Mouse (Mus musculus) midbrain, embryonic 13.5 days (tissue): ENCODE measurements around the gene Syt8. TPM values are rescaled to one million over a fixed set of nuclear protein-coding genes. Genes with fewer than 3 reads are reported as not detected.
"Not testable (repeated sequence)": the region's sequence is repeated elsewhere in the genome, so short reads cannot be mapped to it uniquely, and the experiment has no call there.

Experiments used
- ATAC-seq: fragments of 200-750 bp; cut with Nextera tagmentation; 2 replicates; pipeline ENCODE4 v1.8.0; 2017; ENCODE audit warnings: mild to moderate bottlenecking, moderate TSS enrichment, moderate library complexity
- H3K27ac ChIP-seq: fragments of 300-500 bp; sonication (generic); 2 replicates; pipeline ENCODE4 v1.5.1; 2015; ENCODE audit warnings: inconsistent platforms, mild to moderate bottlenecking, moderate library complexity
- H3K27me3 ChIP-seq: fragments of 300-500 bp; sonication (generic); 2 replicates; pipeline ENCODE4 v1.6.1; 2015; ENCODE audit warnings: mild to moderate bottlenecking, inconsistent platforms
- H3K36me3 ChIP-seq: fragments of 300-500 bp; sonication (generic); 2 replicates; pipeline ENCODE4 v1.6.1; 2015; ENCODE audit warnings: mild to moderate bottlenecking, inconsistent platforms
- H3K4me1 ChIP-seq: fragments of 300-500 bp; sonication (generic); replicated peaks from 2 replicates; pipeline ENCODE4 v1.6.1; 2015; ENCODE audit warnings: inconsistent platforms
- H3K4me2 ChIP-seq: fragments of 300-500 bp; sonication (generic); replicated peaks from 2 replicates; pipeline ENCODE4 v1.6.1; 2015; ENCODE audit warnings: moderate library complexity, mild to moderate bottlenecking, inconsistent platforms
- H3K4me3 ChIP-seq: fragments of 300-500 bp; sonication (generic); replicated peaks from 2 replicates; pipeline ENCODE4 v1.5.1; 2015; ENCODE audit warnings: mild to moderate bottlenecking, inconsistent platforms
- H3K9ac ChIP-seq: fragments of 300-500 bp; sonication (generic); replicated peaks from 2 replicates; pipeline ENCODE4 v1.6.1; 2015; ENCODE audit warnings: mild to moderate bottlenecking, inconsistent platforms
- H3K9me3 ChIP-seq: fragments of 300-500 bp; sonication (generic); 2 replicates; pipeline ENCODE4 v1.6.1; 2016; ENCODE audit warnings: mild to moderate bottlenecking, inconsistent platforms
- WGBS: fragments of 180-500 bp; shearing (Covaris S2); methylation state at CpG from one replicate; pipeline ENCODE4 v1.1.7; 2015; 5-methylcytosine and 5-hydroxymethylcytosine counted together
- polyA plus RNA-seq: library from polyadenylated mRNA; unstranded; fragments of >200 nt; fragmentation: Nextera tagmentation; extraction: Ambion mirVana; gene quantifications from 2 replicates; pipeline ENCODE4 v1.2.1, GENCODE M21; 2015

Syt8 gene
- polyA plus RNA-seq, 1 experiment from 2014 or later = not detected

GRCm38 (mm10) chr7:142394261-142395190, 40.1 kb upstream of the Syt8 start:
- Histone ChIP-seq H3K4me1 (no peaks in the 10 kb centered on the region), H3K9me3 (no peaks in the 10 kb centered on the region), H3K36me3 (no peaks in the 10 kb centered on the region), H3K27ac (no peak overlapping the region), H3K4me2 (no peak overlapping the region), H3K9ac (no peak overlapping the region), H3K4me3 (no peak overlapping the region), H3K27me3 (0 out of 2 replicates have a peak, but pooled peaks cover 4% of the 10 kb centered on the region)
- no peak for ATAC-seq
- WGBS = 70% methylated on average over 6 of the region's 6 CpGs

GRCm38 (mm10) chr7:142395472-142395871, 39.2 kb upstream of the Syt8 start:
- no peak overlapping the region for H3K9ac ChIP-seq
- 0 out of 2 replicates have a peak, but pooled peaks cover 4% of the 10 kb centered on the region for H3K27me3 ChIP-seq
- peaks cover 4% of the 10 kb centered on the region for H3K4me1 ChIP-seq
- no peak overlapping the region for H3K27ac ChIP-seq
- H3K4me3 ChIP-seq = no peak overlapping the region
- no peaks in the 10 kb centered on the region for H3K9me3 ChIP-seq
- no peak for ATAC-seq
- WGBS = 94% methylated on average over 4 of the region's 4 CpGs
- no peaks in the 10 kb centered on the region for H3K36me3 ChIP-seq
- no peak overlapping the region for H3K4me2 ChIP-seq

- ATAC-seq = no peak
- no peak overlapping the region for H3K9ac ChIP-seq
- peaks cover 12% of the 10 kb centered on the region for H3K4me1 ChIP-seq
- 0 out of 2 replicates have a peak, but pooled peaks cover 4% of the 10 kb centered on the region for H3K27me3 ChIP-seq
- 91% methylated on average over 1 of the region's 1 CpGs for WGBS
- H3K9me3 ChIP-seq = no peaks in the 10 kb centered on the region
- no peak overlapping the region for H3K4me3 ChIP-seq
- H3K27ac ChIP-seq = no peak overlapping the region
- no peak overlapping the region for H3K4me2 ChIP-seq
- no peaks in the 10 kb centered on the region for H3K36me3 ChIP-seq
Observed at GRCm38 (mm10) chr7:142396611-142397010, 38.0 kb upstream of the Syt8 start.

GRCm38 (mm10) chr7:142398052-142398451, 36.6 kb upstream of the Syt8 start:
- Histone ChIP-seq H3K9ac (no peak overlapping the region), H3K4me1 (peaks cover 12% of the 10 kb centered on the region), H3K27ac (no peak overlapping the region), H3K4me3 (no peak overlapping the region), H3K36me3 (no peaks in the 10 kb centered on the region), H3K4me2 (no peak overlapping the region), H3K27me3 (0 out of 2 replicates have a peak, but pooled peaks cover 4% of the 10 kb centered on the region), H3K9me3 (no peaks in the 10 kb centered on the region)
- no peak for ATAC-seq
- WGBS = 77% methylated on average over 2 of the region's 2 CpGs

- Histone ChIP-seq H3K4me1 (peaks cover 12% of the 10 kb centered on the region), H3K9me3 (no peaks in the 10 kb centered on the region), H3K27me3 (0 out of 2 replicates have a peak, but pooled peaks cover 4% of the 10 kb centered on the region), H3K9ac (no peak overlapping the region), H3K36me3 (no peaks in the 10 kb centered on the region), H3K27ac (no peak overlapping the region), H3K4me3 (no peak overlapping the region), H3K4me2 (no peak overlapping the region)
- ATAC-seq = no peak
- WGBS = 97% methylated on average over 1 of the region's 1 CpGs
Observed at GRCm38 (mm10) chr7:142399250-142399649, 35.4 kb upstream of the Syt8 start.

- ATAC-seq = no peak
- 60% methylated on average over 7 of the region's 7 CpGs for WGBS
- H3K27me3 ChIP-seq = 0 out of 2 replicates have a peak, but pooled peaks cover 4% of the 10 kb centered on the region
- no peaks in the 10 kb centered on the region for H3K9me3 ChIP-seq
- no peak overlapping the region for H3K9ac ChIP-seq
- H3K36me3 ChIP-seq = no peaks in the 10 kb centered on the region
- no peak overlapping the region for H3K4me3 ChIP-seq
- H3K27ac ChIP-seq = no peak overlapping the region
- no peak overlapping the region for H3K4me2 ChIP-seq
- H3K4me1 ChIP-seq = peaks cover 12% of the 10 kb centered on the region
Observed at GRCm38 (mm10) chr7:142400112-142400749, 34.4 kb upstream of the Syt8 start.

GRCm38 (mm10) chr7:142400750-142401142, 33.9 kb upstream of the Syt8 start:
- H3K36me3 ChIP-seq = no peaks in the 10 kb centered on the region
- peaks cover 12% of the 10 kb centered on the region for H3K4me1 ChIP-seq
- no peak overlapping the region for H3K4me2 ChIP-seq
- no peak overlapping the region for H3K9ac ChIP-seq
- H3K27me3 ChIP-seq = 0 out of 2 replicates have a peak, but pooled peaks cover 4% of the 10 kb centered on the region
- ATAC-seq = no peak
- no peak overlapping the region for H3K27ac ChIP-seq
- H3K9me3 ChIP-seq = no peaks in the 10 kb centered on the region
- H3K4me3 ChIP-seq = no peak overlapping the region
- 29% methylated on average over 7 of the region's 7 CpGs for WGBS

- H3K4me3 ChIP-seq = no peak overlapping the region
- H3K36me3 ChIP-seq = no peaks in the 10 kb centered on the region
- no peaks in the 10 kb centered on the region for H3K27me3 ChIP-seq
- no peak overlapping the region for H3K9ac ChIP-seq
- ATAC-seq = no peak
- 76% methylated on average over 4 of the region's 4 CpGs for WGBS
- H3K27ac ChIP-seq = no peak overlapping the region
- no peaks in the 10 kb centered on the region for H3K9me3 ChIP-seq
- peaks cover 12% of the 10 kb centered on the region for H3K4me1 ChIP-seq
- H3K4me2 ChIP-seq = no peak overlapping the region
Observed at GRCm38 (mm10) chr7:142403591-142403990, 31.1 kb upstream of the Syt8 start.

GRCm38 (mm10) chr7:142405134-142405533, 29.5 kb upstream of the Syt8 start:
- WGBS = 85% methylated on average over 5 of the region's 5 CpGs
- not testable (repeated sequence) for H3K27me3 ChIP-seq, H3K9me3 ChIP-seq, H3K36me3 ChIP-seq, H3K9ac ChIP-seq, H3K4me3 ChIP-seq, H3K4me2 ChIP-seq, H3K27ac ChIP-seq, ATAC-seq
- H3K4me1 ChIP-seq = peaks cover 11% of the 10 kb centered on the region

- Histone ChIP-seq H3K4me3 (no peak overlapping the region), H3K36me3 (no peaks in the 10 kb centered on the region), H3K4me2 (no peak overlapping the region), H3K27ac (no peak overlapping the region), H3K4me1 (no peaks in the 10 kb centered on the region), H3K9ac (no peak overlapping the region), H3K27me3 (no peaks in the 10 kb centered on the region), H3K9me3 (no peaks in the 10 kb centered on the region)
- no peak for ATAC-seq
- 62% methylated on average over 4 of the region's 4 CpGs for WGBS
Observed at GRCm38 (mm10) chr7:142407935-142408334, 26.7 kb upstream of the Syt8 start.

- no peaks in the 10 kb centered on the region for H3K27me3 ChIP-seq
- ATAC-seq = no peak
- H3K36me3 ChIP-seq = no peaks in the 10 kb centered on the region
- WGBS = 93% methylated on average over 8 of the region's 8 CpGs
- H3K4me1 ChIP-seq = no peaks in the 10 kb centered on the region
- no peak overlapping the region for H3K4me2 ChIP-seq
- no peak overlapping the region for H3K27ac ChIP-seq
- no peak overlapping the region for H3K4me3 ChIP-seq
- no peak overlapping the region for H3K9ac ChIP-seq
- no peaks in the 10 kb centered on the region for H3K9me3 ChIP-seq
Observed at GRCm38 (mm10) chr7:142408686-142409085, 26.0 kb upstream of the Syt8 start.

- no peak overlapping the region for H3K4me3 ChIP-seq
- H3K27ac ChIP-seq = no peak overlapping the region
- no peaks in the 10 kb centered on the region for H3K36me3 ChIP-seq
- no peaks in the 10 kb centered on the region for H3K9me3 ChIP-seq
- H3K27me3 ChIP-seq = no peaks in the 10 kb centered on the region
- H3K4me1 ChIP-seq = no peaks in the 10 kb centered on the region
- ATAC-seq = no peak
- WGBS = 81% methylated on average over 3 of the region's 3 CpGs
- H3K9ac ChIP-seq = no peak overlapping the region
- no peak overlapping the region for H3K4me2 ChIP-seq
Observed at GRCm38 (mm10) chr7:142409603-142410002, 25.0 kb upstream of the Syt8 start.
